Comparison of ENCODE assay signal across 13 mouse cellular contexts in the genomic region with DNA sequence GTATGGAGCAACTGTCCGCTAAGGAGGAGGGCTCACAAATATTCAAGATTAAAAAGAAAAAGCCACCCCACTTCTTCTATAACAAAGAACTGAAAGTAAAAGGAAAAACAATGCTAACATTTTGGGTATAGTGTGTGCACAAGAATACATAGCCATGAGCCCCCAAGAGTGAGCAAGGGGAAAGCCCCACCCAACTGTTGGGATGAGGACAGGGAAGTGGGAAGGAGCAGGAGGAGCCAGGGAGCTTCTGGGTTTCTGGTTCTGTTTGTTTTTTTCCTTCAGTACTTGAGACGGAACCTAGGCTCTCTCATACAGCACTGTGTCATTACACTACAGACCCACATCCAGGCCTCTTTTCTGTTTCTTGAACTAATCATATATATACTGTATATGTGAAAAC. TPM values are rescaled to one million over a fixed set of nuclear protein-coding genes. Genes with fewer than 3 reads are reported as not detected.
DNase-seq lines count a peak whose midpoint lies in the region; ATAC-seq and TF ChIP-seq lines count a peak whose summit lies in the region.
"Had no signal": no experiment of that assay in that cellular context is flagged by ENCODE, and none has a peak within 500 bp of the region (broad histone marks: within the 10 kb centered on the region; RNA-seq: fewer than 3 reads in every experiment).

No protein-coding gene starts in this region.

- H3K4me2 ChIP-seq in heart, embryonic 13.5 days = peak overlapping the region; percentile 60
- no peak overlapping the region for H3K4me2 ChIP-seq in limb, embryonic 11.5 days (ENCODE audit: low read depth, severe bottlenecking)
- H3K4me2 ChIP-seq: forebrain, embryonic 12.5 days; hindbrain, embryonic 14.5 days had no signal

- no peak overlapping the region for H3K4me3 ChIP-seq in heart, embryonic 13.5 days
- H3K4me3 ChIP-seq in megakaryocyte, embryonic 14.5 days (replicated peaks) = peak overlapping the region; percentile 91
- no peak overlapping the region for H3K4me3 ChIP-seq in limb, embryonic 11.5 days (ENCODE audit: low read depth, low read length)
- H3K4me3 ChIP-seq in small intestine, adult 2 months (ENCODE audit: low read depth, low read length) = no peak overlapping the region
- H3K4me3 ChIP-seq: forebrain, embryonic 12.5 days had no signal

- 68% methylated on average over 2 of the region's 2 CpGs for WGBS in heart, embryonic 13.5 days
- WGBS in limb, embryonic 11.5 days = 90% methylated on average over 2 of the region's 2 CpGs
- WGBS in small intestine, adult 2 months = 53% methylated on average over 2 of the region's 2 CpGs

- H3K4me1 ChIP-seq in heart, embryonic 13.5 days = peaks cover 82% of the 10 kb centered on the region
- H3K4me1 ChIP-seq in megakaryocyte, embryonic 14.5 days = peaks cover 95% of the 10 kb centered on the region
- H3K4me1 ChIP-seq in limb, embryonic 11.5 days (ENCODE audit: control insufficient read depth, insufficient read depth, low read length) = peaks cover 8% of the 10 kb centered on the region
- H3K4me1 ChIP-seq in small intestine, adult 2 months (ENCODE audit: control insufficient read depth, insufficient read depth, insufficient read length, low read length) = peaks cover 31% of the 10 kb centered on the region

- H3K27ac ChIP-seq in heart, embryonic 13.5 days (replicated peaks) = peak overlapping the region; percentile 92
- H3K27ac ChIP-seq in limb, embryonic 11.5 days (replicated peaks; ENCODE audit: low read depth, low read length) = 0 out of 2 replicates have a peak overlapping the region, but pooled peaks have one; percentile 6
- H3K27ac ChIP-seq in small intestine, adult 2 months (ENCODE audit: insufficient read depth, low read depth, low read length) = peak overlapping the region; percentile 48
- H3K27ac ChIP-seq: forebrain, embryonic 12.5 days; hindbrain, embryonic 14.5 days had no signal

- no peak for ATAC-seq in heart, embryonic 13.5 days (ENCODE audit: extremely low read depth, insufficient number of reproducible peaks, low FRiP score, low TSS enrichment)
- no peak for ATAC-seq in megakaryocyte, adult 5-6 weeks (ENCODE audit: poor library complexity, severe bottlenecking)
- ATAC-seq in limb, embryonic 11.5 days (ENCODE audit: insufficient number of reproducible peaks, low FRiP score, low TSS enrichment, low read depth) = no peak

- no peak for TF ChIP-seq CTCF in small intestine, adult 2 months (IDR thresholded peaks at IDR 0.05; ENCODE audit: extremely low read depth, insufficient read length, insufficient replicate concordance, low read depth, low read length)

- H3K9ac ChIP-seq in heart, embryonic 13.5 days = peak overlapping the region; percentile 70
- no peak overlapping the region for H3K9ac ChIP-seq in limb, embryonic 11.5 days (ENCODE audit: low read length)
- H3K9ac ChIP-seq: forebrain, embryonic 12.5 days; hindbrain, embryonic 14.5 days had no signal

- H3K9me3 ChIP-seq in heart, embryonic 13.5 days = no peaks in the 10 kb centered on the region
- no peaks in the 10 kb centered on the region for H3K9me3 ChIP-seq in megakaryocyte, embryonic 14.5 days
- H3K9me3 ChIP-seq in limb, embryonic 11.5 days (ENCODE audit: control insufficient read depth, low read length) = no peaks in the 10 kb centered on the region
- H3K9me3 ChIP-seq: forebrain, embryonic 12.5 days had no signal

- no peak for TF ChIP-seq POLR2A in small intestine, adult 2 months (IDR thresholded peaks at IDR 0.05; ENCODE audit: low read depth, low read length)

- DNase-seq in heart, adult 18-20 months = no peak
- no peak for DNase-seq in limb, embryonic 11.5 days (ENCODE audit: low spot score)
- DNase-seq in gastrocnemius, postnatal 14 days = no peak
- no peak for DNase-seq in ovary, adult 18-20 months (ENCODE audit: low spot score)
- DNase-seq: cerebellum, postnatal 25 days; layer of hippocampus, adult 9-11 months; right cerebral cortex, postnatal 14 days had no signal

- intact Hi-C loops in gastrocnemius, postnatal 14 days (cut with DNase I; ENCODE audit: low total_unique reads) = no loop called here

- no peaks in the 10 kb centered on the region for H3K27me3 ChIP-seq in heart, embryonic 13.5 days (replicated peaks)
- no peaks in the 10 kb centered on the region for H3K27me3 ChIP-seq in megakaryocyte, embryonic 14.5 days (replicated peaks)
- no peaks in the 10 kb centered on the region for H3K27me3 ChIP-seq in limb, embryonic 11.5 days (ENCODE audit: control insufficient read depth, insufficient read depth, low read length)
- no peaks in the 10 kb centered on the region for H3K27me3 ChIP-seq in small intestine, adult 2 months (ENCODE audit: control insufficient read depth, insufficient read depth, low read length)
- H3K27me3 ChIP-seq: forebrain, embryonic 12.5 days had no signal

- no peaks in the 10 kb centered on the region for H3K36me3 ChIP-seq in heart, embryonic 13.5 days
- H3K36me3 ChIP-seq in megakaryocyte, embryonic 14.5 days (replicated peaks; ENCODE audit: low read length) = peaks cover 4% of the 10 kb centered on the region
- no peaks in the 10 kb centered on the region for H3K36me3 ChIP-seq in limb, embryonic 11.5 days (ENCODE audit: control insufficient read depth, insufficient read depth, low read length)
- no peaks in the 10 kb centered on the region for H3K36me3 ChIP-seq in small intestine, adult 2 months (ENCODE audit: control insufficient read depth, insufficient read depth, low read length)
- H3K36me3 ChIP-seq: forebrain, embryonic 12.5 days had no signal

RNA-seq across cellular contexts. Expression of a gene that starts 31.1 kb away (rescaled TPM):
- 56.8 and 57.8 TPM in 2 replicates for polyA plus RNA-seq in heart, embryonic 13.5 days (2015; fragmentation: Nextera tagmentation; extraction: Ambion mirVana)
- total RNA-seq in heart, adult 18-20 months (2021) = 100 to 1,000 TPM; 232 to 280 TPM
- polyA plus RNA-seq in megakaryocyte, embryonic 14.5 days (2012; ENCODE audit: insufficient read depth, low replicate concordance) = 39.9 and 82.1 TPM in 2 replicates
- 71.9 and 75.0 TPM in 2 replicates for total RNA-seq in megakaryocyte, adult 5-6 weeks (2015)
- total RNA-seq in megakaryocyte, adult 5-6 weeks (2017) = 112 and 115 TPM in 2 replicates
- 45.4 and 52.0 TPM in 2 replicates for polyA plus RNA-seq in limb, embryonic 11.5 days (2014; fragmentation: Nextera tagmentation; extraction: Ambion mirVana)
- 32.5 and 73.5 TPM in 2 replicates for polyA plus RNA-seq in small intestine, adult 2 months (2012; rRNA removed)
- total RNA-seq in gastrocnemius, postnatal 14 days (2021) = 10 to 100 TPM; 43.9 to 45.1 TPM

Comparison
In these comparisons a context has a peak if more than half of its experiments do, and no peak if none do; other contexts are left out.
1. H3K27ac ChIP-seq: peak in every context shown above with its lines; median percentile 92 in heart, embryonic 13.5 days; 48 in small intestine, adult 2 months; 6 in limb, embryonic 11.5 days.